Mouse (Mus musculus): ENCODE measurements around the gene Plekha4.

DNA sequence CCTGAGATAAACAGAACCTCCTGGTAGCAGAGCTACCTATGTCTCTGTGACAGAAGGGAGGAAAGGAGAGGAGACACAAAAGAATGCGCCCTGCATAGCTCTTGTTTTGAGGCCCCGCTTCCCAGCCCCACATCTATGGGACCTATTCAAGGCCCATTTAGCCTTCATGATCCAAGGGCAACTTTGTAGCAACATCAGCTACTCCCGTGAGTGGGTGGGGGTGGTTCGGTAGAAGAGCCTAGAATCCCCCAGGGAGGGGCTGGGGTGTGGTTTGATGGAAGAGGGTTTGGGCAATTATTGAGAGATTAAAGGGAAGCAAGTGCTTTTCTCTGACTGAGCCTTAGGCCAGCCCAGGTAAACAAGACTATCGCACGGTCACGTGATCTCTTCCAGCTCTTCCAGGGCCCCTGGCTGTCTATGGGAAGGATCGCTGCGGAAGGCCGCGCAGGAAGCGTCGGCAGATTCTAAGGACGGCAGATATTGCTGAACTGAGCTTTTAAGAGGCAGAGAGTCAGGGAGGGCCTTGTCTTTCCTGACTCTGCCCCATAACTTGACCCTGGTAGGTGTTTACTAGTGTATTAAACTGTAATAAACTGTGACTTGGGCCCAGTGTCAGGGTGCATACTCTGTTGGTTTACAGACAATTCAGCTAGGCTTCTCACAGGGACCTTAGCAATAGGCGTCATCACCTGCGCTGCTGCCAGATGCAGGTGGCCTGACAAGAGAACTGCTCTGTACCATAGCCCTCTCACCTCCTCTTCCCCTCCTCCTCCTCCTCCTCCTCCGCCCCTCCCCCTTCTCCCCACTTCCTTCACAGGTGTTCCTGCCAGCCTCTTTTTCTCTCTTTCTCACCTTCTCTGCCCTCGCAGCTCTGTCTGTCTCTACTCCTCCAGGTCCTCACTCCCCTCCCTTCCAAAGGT lies 73.1 kb downstream of the Plekha4 start:
- TF ChIP-seq CTCF (IDR thresholded peaks at IDR 0.05; ENCODE audit: control insufficient read depth, insufficient read depth, insufficient replicate concordance, low read depth, low read length) = no peak
- TF ChIP-seq POLR2A (IDR thresholded peaks at IDR 0.05; ENCODE audit: control insufficient read depth, low read depth, low read length) = no peak

Measured in testis, adult 2 months (tissue).